Mouse (Mus musculus): ENCODE data around the gene Hoxb5. TPM values are rescaled to one million over a fixed set of nuclear protein-coding genes. Genes with fewer than 3 reads are reported as not detected.
A peak's percentile ranks its signal among the peaks of the same experiment; 100 is the strongest.

Gene Hoxb5
- polyA plus RNA-seq, 1 experiment from 2014 or later: 0.09 TPM

DNA sequence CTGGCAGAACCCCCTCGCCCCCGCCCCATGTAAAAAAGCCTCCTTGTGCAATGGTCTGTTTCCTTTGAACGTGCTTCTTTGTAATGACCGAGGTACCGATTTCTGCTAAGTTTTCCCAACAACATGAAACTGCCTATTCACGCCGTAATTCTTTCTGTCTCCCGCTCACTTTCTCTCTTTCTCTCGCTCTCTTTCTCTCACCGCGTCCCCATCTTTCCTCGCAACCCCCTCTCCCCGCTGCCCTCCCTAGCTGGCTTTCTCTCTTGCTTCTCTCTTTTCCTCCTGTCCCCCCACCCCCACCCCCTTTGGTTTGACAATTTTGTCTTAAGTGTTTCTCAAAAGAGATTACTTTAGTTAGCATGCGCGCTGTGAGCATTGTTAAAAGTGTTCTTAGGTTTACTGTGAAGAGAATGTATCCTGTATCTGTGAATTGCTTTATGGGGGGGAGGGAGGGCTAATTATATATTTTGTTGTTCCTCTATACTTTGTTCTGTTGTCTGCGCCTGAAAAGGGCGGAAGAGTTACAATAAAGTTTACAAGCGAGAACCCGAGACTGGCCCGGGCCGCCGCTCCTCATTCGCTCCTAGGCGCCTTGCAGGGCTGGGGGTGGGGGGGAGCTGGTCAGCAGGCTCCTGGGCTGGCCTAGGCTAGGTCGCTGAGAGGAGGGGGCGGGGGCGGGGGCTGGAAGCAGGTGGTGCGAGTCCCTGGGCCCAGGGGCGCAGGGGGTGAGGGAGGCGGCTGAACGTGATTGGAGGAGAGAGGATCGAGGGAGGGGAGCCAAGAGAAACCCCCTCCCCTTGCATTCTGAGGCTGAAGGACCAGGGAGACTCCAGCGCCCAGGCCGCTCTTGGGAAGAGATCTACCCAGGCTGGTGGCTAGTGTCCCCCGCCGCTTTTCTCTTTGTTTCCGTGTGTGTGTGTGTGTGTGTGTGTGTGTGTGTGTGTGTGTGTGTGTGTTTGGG is 18.1 kb upstream of the Hoxb5 start:
- ATAC-seq (replicated peaks): no peak
- peak overlapping the region; percentile 42; the same call in 1 of the 2 replicates for H3K4me2 ChIP-seq
- no peak overlapping the region for H3K27ac ChIP-seq

DNA sequence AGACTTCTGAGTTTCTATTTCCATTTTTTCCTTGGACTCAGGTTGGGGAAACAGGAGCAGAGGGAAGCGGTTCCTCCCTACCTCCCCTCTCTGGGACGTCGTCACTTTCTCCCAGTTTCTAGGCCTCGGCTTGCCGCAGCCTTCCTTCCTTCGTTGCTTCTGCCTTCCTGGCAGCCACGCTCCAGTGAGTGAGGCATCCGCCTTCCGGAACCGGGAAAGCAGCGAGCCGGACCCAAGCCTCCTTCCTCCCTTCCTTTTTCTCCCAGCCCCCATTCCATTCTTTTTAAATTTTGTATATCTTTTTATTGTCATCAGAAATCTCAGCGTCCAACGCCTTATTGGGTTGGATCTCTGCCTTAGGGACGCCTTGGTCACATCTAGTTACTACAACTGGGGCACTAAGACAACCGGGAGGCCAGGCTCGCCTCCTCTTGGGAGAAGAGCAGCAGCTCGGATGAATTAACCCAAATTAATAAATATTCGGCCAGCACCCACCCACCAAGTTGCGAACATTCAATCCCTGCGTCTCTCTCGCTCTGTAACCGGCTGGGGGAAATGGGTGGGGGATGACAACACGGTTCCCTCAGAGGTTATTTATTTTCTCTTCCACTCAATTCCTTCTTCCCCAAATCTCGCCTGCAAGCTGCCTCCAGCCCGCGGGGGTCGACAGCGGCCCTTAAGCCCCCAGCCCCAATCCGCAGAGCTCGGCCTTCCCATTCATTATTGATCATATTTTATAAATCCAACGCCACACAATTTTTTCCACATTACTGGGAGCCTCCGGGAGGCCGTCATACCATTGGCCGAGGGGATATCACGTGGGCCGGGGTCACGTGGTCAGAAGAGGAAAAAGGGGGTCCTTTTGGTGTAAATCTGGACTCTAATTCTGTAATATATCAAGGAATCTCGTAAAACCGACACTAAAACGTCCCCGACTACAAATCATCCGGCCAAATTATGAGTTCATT is 17.1 kb upstream of the Hoxb5 start, which contains the start of gene Hoxb7:
Gene Hoxb7, plus strand, starts transcription at position 853 of the 968 bp plus-strand sequence.
- no peaks in the 10 kb centered on the region for H3K36me3 ChIP-seq (replicated peaks)
- H3K27ac ChIP-seq: no peak within 1 kb of the TSS
- H3K9ac ChIP-seq: no peak within 1 kb of the TSS
- H3K4me3 ChIP-seq: no peak within 1 kb of the TSS
- H3K27me3 ChIP-seq (replicated peaks): peaks cover 93% of the 10 kb centered on the region
- peaks cover 6% of the 10 kb centered on the region; the same call in 1 of the 2 replicates for H3K4me1 ChIP-seq
- ATAC-seq (replicated peaks): no peak
- 2% methylated on average over 43 of the region's 43 CpGs for WGBS
- no peak within 1 kb of the TSS for H3K4me2 ChIP-seq
- no peaks in the 10 kb centered on the region for H3K9me3 ChIP-seq

More for the DNA sequence above, 18.1 kb upstream of the Hoxb5 start:
- Histone ChIP-seq H3K27me3 (replicated peaks) (peaks cover 93% of the 10 kb centered on the region), H3K4me1 (peaks cover 6% of the 10 kb centered on the region; the same call in 1 of the 2 replicates), H3K9ac (no peak overlapping the region), H3K9me3 (no peaks in the 10 kb centered on the region), H3K4me3 (no peak overlapping the region), H3K36me3 (replicated peaks) (no peaks in the 10 kb centered on the region)
- WGBS: under 1% methylated on average over 36 of the region's 37 CpGs

DNA sequence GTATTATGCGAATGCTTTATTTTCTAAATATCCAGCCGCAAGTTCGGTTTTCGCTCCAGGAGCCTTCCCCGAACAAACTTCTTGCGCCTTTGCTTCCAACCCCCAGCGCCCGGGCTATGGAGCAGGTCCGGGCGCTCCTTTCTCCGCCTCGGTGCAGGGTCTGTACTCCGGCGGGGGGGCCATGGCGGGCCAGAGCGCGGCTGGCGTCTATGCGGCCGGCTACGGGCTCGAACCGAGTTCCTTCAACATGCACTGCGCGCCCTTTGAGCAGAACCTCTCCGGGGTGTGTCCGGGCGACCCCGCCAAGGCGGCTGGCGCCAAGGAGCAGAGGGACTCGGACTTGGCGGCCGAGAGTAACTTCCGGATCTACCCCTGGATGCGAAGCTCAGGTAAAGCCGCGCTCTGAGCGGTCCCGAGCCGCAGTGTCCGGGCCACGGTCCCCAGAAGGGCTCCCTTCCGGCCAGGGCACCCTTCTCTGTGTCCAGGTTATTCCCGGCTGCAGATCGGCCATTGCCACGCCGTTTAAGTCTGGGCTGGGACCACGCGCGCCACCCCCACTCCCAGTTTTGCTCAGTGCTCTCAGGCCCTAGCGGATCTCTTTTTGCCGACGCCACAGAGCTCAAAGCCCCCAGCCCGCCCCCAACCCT is 16.3 kb upstream of the Hoxb5 start:
- H3K9me3 ChIP-seq: no peaks in the 10 kb centered on the region
- peaks cover 93% of the 10 kb centered on the region for H3K27me3 ChIP-seq (replicated peaks)
- no peak for ATAC-seq (replicated peaks)
- H3K4me2 ChIP-seq: no peak overlapping the region
- peaks cover 6% of the 10 kb centered on the region; the same call in 1 of the 2 replicates for H3K4me1 ChIP-seq
- no peak overlapping the region for H3K4me3 ChIP-seq
- under 1% methylated on average over 55 of the region's 55 CpGs for WGBS
- no peak overlapping the region for H3K9ac ChIP-seq
- H3K27ac ChIP-seq: no peak overlapping the region
- H3K36me3 ChIP-seq (replicated peaks): no peaks in the 10 kb centered on the region

DNA sequence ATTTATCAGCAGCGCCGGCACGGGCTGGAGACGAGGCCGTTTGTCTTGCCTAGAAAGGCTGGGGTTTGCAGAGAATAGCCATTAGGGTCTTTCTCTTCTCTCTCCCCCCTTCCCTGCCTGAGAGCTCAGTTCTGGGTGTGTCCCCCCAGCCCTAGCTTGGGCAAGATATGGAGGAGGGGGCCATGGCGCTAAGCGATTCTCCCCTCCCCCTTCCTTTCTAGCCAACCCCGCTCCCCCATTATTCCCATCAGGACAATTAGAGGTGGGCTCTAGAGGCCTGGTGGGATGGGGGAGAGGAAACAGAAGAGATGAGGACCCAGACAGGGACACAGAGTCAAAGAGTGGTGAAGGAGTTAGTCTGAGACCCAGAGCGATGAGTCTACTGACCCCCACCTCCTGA is 15.7 kb upstream of the Hoxb5 start:
- no peak overlapping the region for H3K4me3 ChIP-seq
- no peak for ATAC-seq (replicated peaks)
- WGBS: 3% methylated on average over 9 of the region's 9 CpGs
- no peak overlapping the region for H3K27ac ChIP-seq
- no peaks in the 10 kb centered on the region for H3K36me3 ChIP-seq (replicated peaks)
- H3K27me3 ChIP-seq (replicated peaks): peaks cover 93% of the 10 kb centered on the region
- H3K4me1 ChIP-seq: peaks cover 6% of the 10 kb centered on the region; the same call in 1 of the 2 replicates
- no peaks in the 10 kb centered on the region for H3K9me3 ChIP-seq
- H3K9ac ChIP-seq: no peak overlapping the region
- H3K4me2 ChIP-seq: no peak overlapping the region

GRCm38 (mm10) chr11:96288455-96289221 is 14.5 kb upstream of the Hoxb5 start:
- peaks cover 95% of the 10 kb centered on the region for H3K27me3 ChIP-seq (replicated peaks)
- WGBS: 11% methylated on average over 1 of the region's 1 CpGs
- no peak overlapping the region for H3K4me2 ChIP-seq

GRCm38 (mm10) chr11:96289293-96289692 is 13.8 kb upstream of the Hoxb5 start:
- 2% methylated on average over 21 of the region's 21 CpGs for WGBS
- no peak for ATAC-seq (replicated peaks)
- peaks cover 95% of the 10 kb centered on the region for H3K27me3 ChIP-seq (replicated peaks)
- H3K9ac ChIP-seq: no peak overlapping the region
- no peak overlapping the region for H3K4me3 ChIP-seq
- peaks cover 3% of the 10 kb centered on the region; the same call in 1 of the 2 replicates for H3K4me1 ChIP-seq
- H3K27ac ChIP-seq: no peak overlapping the region
- H3K4me2 ChIP-seq: no peak overlapping the region
- no peaks in the 10 kb centered on the region for H3K9me3 ChIP-seq
- H3K36me3 ChIP-seq (replicated peaks): no peaks in the 10 kb centered on the region

More at GRCm38 (mm10) chr11:96288455-96289221, 14.5 kb upstream of the Hoxb5 start:
- no peak overlapping the region for H3K4me3 ChIP-seq
- no peak overlapping the region for H3K9ac ChIP-seq
- H3K4me1 ChIP-seq: peaks cover 6% of the 10 kb centered on the region; the same call in 1 of the 2 replicates
- no peaks in the 10 kb centered on the region for H3K36me3 ChIP-seq (replicated peaks)
- no peaks in the 10 kb centered on the region for H3K9me3 ChIP-seq
- H3K27ac ChIP-seq: no peak overlapping the region
- no peak for ATAC-seq (replicated peaks)

DNA sequence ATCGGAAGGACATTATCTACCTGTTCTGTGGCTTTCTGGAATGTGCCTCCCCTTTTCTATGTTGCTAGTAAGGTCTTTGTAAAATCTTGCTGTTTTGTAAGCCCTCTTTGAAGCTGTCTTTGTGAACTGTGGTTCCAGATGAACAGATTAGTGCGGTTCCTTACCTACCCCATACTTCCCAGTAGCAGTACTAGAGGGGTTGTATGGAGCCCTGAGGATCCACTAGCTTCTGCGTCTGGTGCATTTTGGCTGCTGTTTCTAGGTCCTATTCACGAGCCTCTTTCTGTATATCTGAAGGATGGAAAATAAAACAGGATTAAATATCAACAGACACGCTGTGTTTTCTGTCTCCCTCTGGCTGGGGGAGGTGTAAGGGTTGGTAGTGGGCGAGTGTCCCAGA is 13.3 kb upstream of the Hoxb5 start:
- 6% methylated on average over 6 of the region's 6 CpGs for WGBS
- H3K27me3 ChIP-seq (replicated peaks): peaks cover 95% of the 10 kb centered on the region
- H3K36me3 ChIP-seq (replicated peaks): no peaks in the 10 kb centered on the region
- no peak overlapping the region for H3K4me2 ChIP-seq
- H3K9me3 ChIP-seq: no peaks in the 10 kb centered on the region
- no peak overlapping the region for H3K4me3 ChIP-seq
- H3K4me1 ChIP-seq: no peaks in the 10 kb centered on the region
- no peak for ATAC-seq (replicated peaks)
- no peak overlapping the region for H3K27ac ChIP-seq
- no peak overlapping the region for H3K9ac ChIP-seq

DNA sequence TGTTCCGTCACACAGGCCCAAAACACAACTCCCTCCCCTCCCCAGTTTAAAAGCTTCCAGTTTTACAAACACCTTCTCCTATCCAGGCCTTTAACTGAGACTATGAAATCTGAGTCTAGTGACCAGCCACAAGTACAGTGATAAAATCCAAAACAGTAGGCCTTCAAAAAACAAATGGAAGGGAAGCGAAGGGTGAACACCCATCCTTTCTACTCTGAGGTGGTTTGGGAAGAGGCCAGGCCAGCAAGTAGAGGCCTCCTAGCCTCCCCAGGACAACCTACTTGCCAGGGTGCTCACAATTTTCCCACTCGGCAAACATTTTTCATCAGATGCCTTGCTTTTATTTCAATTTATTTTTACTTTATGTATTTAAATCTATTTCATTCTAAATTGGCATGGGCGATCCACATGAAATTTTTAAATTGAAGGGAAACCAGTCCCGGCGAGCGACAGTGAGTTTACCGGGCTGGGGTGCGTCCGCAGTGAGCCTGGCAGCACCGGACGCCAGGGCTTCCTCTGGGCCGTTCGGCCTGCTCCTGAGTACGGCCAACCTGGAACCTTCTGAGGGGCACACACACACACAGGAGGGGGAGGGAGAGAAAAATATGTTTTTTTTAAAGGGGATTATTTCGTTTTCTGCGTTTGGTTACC is 12.3 kb upstream of the Hoxb5 start:
- no peaks in the 10 kb centered on the region for H3K9me3 ChIP-seq
- peaks cover 97% of the 10 kb centered on the region for H3K27me3 ChIP-seq (replicated peaks)
- H3K9ac ChIP-seq: no peak overlapping the region
- ATAC-seq (replicated peaks): no peak
- 3% methylated on average over 17 of the region's 17 CpGs for WGBS
- no peak overlapping the region for H3K4me3 ChIP-seq
- no peak overlapping the region for H3K27ac ChIP-seq
- H3K36me3 ChIP-seq (replicated peaks): no peaks in the 10 kb centered on the region
- H3K4me1 ChIP-seq: no peaks in the 10 kb centered on the region
- H3K4me2 ChIP-seq: no peak overlapping the region

DNA sequence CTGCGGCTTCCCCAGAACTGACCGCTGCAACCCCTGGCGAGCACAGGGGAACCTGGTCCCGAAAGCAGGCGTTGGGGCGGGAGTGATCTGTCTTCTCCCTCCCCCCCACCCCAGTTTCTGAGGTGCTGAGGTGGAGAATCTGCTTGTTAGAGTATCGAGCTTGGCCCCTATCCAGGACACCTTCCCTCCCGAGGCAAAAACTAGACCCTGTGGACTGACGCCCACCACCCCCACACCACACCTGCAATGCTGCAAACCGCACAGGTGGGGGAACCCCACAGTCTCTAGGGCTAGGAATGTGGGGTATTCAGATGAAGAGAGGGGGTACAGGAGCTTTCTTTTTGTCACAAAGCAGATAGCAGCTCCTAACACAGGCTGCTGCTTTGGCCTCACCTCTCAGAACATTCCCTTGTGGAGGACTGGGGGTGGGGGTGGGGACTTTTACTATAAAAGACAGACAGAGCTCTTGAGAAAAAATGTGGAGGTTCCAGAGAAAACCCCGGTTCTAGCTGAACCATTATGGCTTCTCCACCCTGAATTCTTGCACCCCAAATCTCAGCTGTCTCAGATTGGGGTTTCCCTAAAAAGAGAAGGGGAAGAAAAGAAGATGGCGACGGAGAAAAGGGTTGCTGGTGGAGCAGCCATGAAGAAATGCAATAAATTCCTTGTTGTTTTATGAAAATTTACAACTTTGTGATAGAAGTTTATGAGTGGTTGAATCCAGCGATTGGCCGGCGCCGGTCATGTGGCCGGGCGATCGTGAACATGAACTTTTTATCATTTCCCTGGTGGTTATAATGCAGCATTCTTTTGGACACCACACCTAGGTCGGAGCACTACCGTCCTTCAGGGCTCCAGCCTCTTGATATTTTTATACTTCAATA is 11.2 kb upstream of the Hoxb5 start, which contains the start of gene Hoxb6:
Gene Hoxb6, plus strand, starts transcription at position 796 of the 884 bp plus-strand sequence.
- Histone ChIP-seq H3K4me2 (no peak within 1 kb of the TSS), H3K4me1 (no peaks in the 10 kb centered on the region), H3K9me3 (no peaks in the 10 kb centered on the region), H3K27ac (no peak within 1 kb of the TSS), H3K4me3 (no peak within 1 kb of the TSS), H3K27me3 (replicated peaks) (peaks cover 97% of the 10 kb centered on the region), H3K9ac (no peak within 1 kb of the TSS), H3K36me3 (replicated peaks) (no peaks in the 10 kb centered on the region)
- no peak for ATAC-seq (replicated peaks)
- 2% methylated on average over 22 of the region's 22 CpGs for WGBS

All from midbrain, embryonic 15.5 days (tissue).